Mouse (Mus musculus): ENCODE results near the gene Rxrb.
A peak's percentile ranks its signal among the peaks of the same experiment; 100 is the strongest.

Rxrb gene

GRCm38 (mm10) chr17:34057224-34057623, 25.6 kb downstream of the Rxrb start:
- no peak for DNase-seq (ENCODE audit: low spot score)

DNA sequence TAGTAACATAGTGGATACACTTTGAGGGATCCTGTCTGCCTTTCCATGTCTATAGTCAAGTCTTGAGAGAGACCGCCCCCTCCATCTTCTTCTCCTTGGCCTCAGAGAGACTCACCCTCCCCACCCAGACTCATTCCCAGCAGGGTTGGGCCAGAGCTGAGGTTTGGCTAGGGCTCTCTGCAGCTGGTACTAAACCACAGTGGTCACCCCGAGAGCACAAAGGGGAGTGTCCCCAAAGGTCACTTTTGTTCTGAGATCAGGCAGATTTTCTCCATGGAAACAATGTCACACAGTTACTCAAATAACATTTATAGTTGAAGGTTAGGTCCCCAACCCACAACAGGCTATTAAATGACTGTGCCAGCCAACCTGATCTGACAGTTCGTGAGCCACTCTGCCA, 37.3 kb downstream of the Rxrb start:
- no peak for DNase-seq (ENCODE audit: low spot score)

DNA sequence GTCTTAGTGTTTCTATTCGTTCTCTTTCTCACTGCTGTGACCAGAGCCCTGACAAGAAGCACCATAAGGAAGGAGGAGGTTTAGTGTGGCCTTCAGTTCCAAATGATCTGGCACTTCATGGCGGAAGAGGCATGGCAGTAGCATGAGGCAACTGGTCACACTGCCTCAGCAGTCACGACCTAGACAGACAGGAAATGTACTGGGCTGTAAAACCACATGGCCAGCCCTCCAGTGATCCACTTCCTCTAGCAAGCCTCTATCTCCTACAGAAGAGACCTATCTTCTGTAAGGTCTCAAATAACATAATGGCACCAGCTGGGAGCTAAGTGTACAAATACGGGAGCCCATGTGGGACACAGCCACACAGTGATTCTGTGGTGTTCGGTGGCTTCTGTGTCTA, 40.5 kb downstream of the Rxrb start:
- no peak for DNase-seq (ENCODE audit: low spot score)

- peak; percentile 78 for DNase-seq (ENCODE audit: low spot score)
These were observed 43.7 kb downstream of the Rxrb start for GRCm38 (mm10) chr17:34075271-34075670.

DNA sequence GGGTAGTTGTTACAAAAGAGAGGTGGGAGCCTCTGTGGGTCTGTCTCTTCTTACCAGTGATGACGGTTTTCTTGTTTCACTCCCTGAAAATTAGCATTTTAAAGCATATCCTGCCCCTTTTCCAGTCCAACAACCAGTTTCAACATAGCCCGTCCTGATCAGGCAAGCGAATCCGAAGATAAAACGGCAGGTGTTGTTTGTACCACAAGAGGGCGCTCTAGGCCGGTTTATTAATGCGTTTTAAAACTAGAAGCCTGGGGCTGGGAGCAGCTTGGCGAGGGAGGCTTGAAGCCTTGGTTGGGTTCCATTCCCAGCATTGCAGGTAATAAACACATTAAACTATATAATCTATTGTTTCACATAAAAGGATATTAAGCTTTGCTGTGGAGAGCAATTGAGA, 45.9 kb downstream of the Rxrb start:
- peak; percentile 94 for DNase-seq (ENCODE audit: low spot score)

DNA sequence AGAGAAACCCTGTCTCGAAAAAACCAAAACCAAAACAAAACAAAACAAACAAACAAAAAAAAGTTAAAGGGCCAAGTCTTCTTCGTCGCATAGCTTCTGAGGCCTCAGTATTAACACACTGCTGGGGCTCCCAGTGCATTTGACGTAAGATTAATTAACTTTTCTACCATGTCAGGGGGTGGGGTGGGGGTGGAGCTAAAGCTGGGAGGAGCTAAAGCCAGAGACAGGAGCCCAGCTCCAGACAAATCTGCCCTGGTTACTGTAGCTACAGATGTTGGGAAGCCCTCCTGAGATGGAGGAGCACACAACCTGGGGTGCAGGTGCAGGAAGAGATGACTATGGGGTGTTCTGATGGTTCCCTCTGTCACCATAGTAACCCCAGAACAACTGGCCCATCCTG, 46.5 kb downstream of the Rxrb start:
- no peak for DNase-seq (ENCODE audit: low spot score)

DNA sequence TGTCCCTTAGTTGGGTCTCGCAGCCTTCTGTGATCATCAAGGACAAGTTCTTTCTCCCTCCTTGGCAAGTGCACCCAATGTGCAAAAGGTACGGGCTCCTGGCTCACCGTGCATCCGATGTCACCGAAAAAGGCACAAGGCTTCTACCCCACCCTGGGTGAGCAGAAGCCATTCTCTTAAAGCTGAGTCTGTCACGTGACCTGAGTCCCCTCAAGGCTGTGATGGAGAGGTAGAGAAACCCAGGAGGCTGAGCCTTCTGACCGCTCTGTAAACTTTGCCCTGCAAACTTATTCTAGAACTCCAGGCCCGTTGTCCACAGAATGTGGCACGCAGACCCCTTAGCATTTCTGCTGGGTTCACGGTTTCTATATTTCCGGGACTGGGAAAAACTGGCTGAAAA, 47.4 kb downstream of the Rxrb start:
- DNase-seq (ENCODE audit: low spot score), result no peak

GRCm38 (mm10) chr17:34079621-34080020, 48.0 kb downstream of the Rxrb start:
- peak; percentile 59 for DNase-seq (ENCODE audit: low spot score)

GRCm38 (mm10) chr17:34083104-34083503, 51.5 kb downstream of the Rxrb start:
- DNase-seq (ENCODE audit: low spot score), result peak; percentile 44

GRCm38 (mm10) chr17:34087386-34087785, 55.8 kb downstream of the Rxrb start:
- no peak for DNase-seq (ENCODE audit: low spot score)
